Mouse (Mus musculus): ENCODE measurements around the gene Defb23. TPM values are rescaled to one million over a fixed set of nuclear protein-coding genes. Genes with fewer than 3 reads are reported as not detected.

Gene Defb23
- polyA plus RNA-seq, 1 experiment from 2014 or later = not detected

DNA sequence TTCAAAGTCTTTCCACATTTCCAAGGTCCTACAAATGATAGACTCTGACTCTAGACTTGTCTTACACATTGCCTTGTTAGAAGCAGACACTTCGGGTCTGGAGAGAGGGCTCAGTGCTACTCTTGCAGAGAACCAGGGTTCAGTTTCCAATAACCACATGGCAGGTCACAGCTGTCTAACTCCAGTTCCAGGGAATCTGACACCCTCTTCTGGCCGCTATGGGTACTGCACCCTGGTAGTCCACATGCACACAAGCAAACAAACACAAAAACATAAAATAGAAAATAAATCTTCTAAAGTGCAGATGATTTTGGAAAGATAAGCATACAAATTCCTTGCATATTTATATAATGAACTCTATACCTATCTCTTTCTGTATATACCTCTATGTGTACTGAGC is 22.6 kb upstream of the Defb23 start:
- whole genome bisulfite sequencing = 68% methylated on average over 2 of the region's 2 CpGs

DNA sequence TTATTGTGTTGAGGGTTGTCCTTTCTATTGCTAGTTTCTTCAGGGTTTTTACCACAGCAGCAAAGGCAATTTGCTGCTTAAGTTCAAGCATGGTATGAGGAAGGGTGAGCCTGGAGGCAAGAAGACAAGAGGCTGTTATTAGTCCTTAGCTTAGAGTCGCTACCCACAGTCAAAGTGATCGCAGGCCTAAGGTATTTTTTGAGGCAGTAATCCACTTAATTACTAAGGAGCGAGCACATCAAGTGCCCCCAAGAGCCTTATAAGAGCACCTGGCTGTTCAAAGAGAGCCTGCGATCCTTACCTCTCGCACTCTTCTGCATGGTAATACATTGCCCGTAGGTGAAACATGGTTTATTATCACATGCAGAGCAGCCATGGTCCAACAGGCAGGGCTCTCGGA is 17.3 kb upstream of the Defb23 start:
- Histone ChIP-seq H3K4me1 (ENCODE audit: control insufficient read depth, insufficient read depth, low read length) (no peaks in the 10 kb centered on the region), H3K9ac (replicated peaks; ENCODE audit: low read length) (no peak overlapping the region), H3K36me3 (replicated peaks; ENCODE audit: control insufficient read depth, insufficient read depth, low read depth, low read length) (no peaks in the 10 kb centered on the region), H3K4me3 (ENCODE audit: low read depth, low read length) (no peak overlapping the region), H3K9me3 (replicated peaks; ENCODE audit: control insufficient read depth, low read length) (no peaks in the 10 kb centered on the region), H3K27ac (replicated peaks; ENCODE audit: low read depth, low read length) (no peak overlapping the region), H3K27me3 (ENCODE audit: control insufficient read depth, insufficient read depth, low read length) (no peaks in the 10 kb centered on the region), H3K4me2 (ENCODE audit: low read depth, low read length) (no peak overlapping the region)
- DNase-seq (ENCODE audit: low spot score) (no peak), ATAC-seq (replicated peaks; ENCODE audit: insufficient number of reproducible peaks, low FRiP score, low TSS enrichment, low read depth) (no peak)
- 84% methylated on average over 7 of the region's 7 CpGs for WGBS

More for the DNA sequence above, 22.6 kb upstream of the Defb23 start:
- Histone ChIP-seq H3K4me2 (ENCODE audit: low read depth, low read length) (no peak overlapping the region), H3K9me3 (replicated peaks; ENCODE audit: control insufficient read depth, low read length) (no peaks in the 10 kb centered on the region), H3K27ac (replicated peaks; ENCODE audit: low read depth, low read length) (no peak overlapping the region), H3K4me3 (ENCODE audit: low read depth, low read length) (no peak overlapping the region), H3K36me3 (replicated peaks; ENCODE audit: control insufficient read depth, insufficient read depth, low read depth, low read length) (no peaks in the 10 kb centered on the region), H3K9ac (replicated peaks; ENCODE audit: low read length) (no peak overlapping the region), H3K4me1 (ENCODE audit: control insufficient read depth, insufficient read depth, low read length) (no peaks in the 10 kb centered on the region), H3K27me3 (ENCODE audit: control insufficient read depth, insufficient read depth, low read length) (no peaks in the 10 kb centered on the region)
- ATAC-seq (replicated peaks; ENCODE audit: insufficient number of reproducible peaks, low FRiP score, low TSS enrichment, low read depth) (no peak), DNase-seq (ENCODE audit: low spot score) (peak; percentile 4)

DNA sequence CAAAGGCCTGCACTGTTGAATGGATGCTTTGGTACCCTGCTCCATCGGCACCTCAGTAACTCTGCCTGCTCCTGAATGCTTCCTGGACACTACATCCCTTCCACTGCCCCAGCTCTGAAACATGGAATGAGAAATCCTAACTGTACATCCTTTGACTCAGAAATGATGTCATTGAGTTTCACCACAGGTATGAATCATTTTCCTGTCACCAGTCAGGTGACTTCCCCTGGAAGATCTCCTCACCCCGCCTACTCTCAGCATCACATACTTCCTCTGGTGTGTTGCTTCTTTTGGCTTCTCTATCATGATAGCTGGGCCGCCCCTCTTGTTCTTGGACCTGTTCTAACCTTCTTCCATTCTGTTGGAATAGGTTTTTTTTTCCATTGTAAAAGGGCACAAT is 16.5 kb upstream of the Defb23 start:
- no peaks in the 10 kb centered on the region for H3K36me3 ChIP-seq (replicated peaks; ENCODE audit: control insufficient read depth, insufficient read depth, low read depth, low read length)
- H3K4me3 ChIP-seq (ENCODE audit: low read depth, low read length) = no peak overlapping the region
- WGBS = 86% methylated on average over 3 of the region's 3 CpGs
- ATAC-seq (replicated peaks; ENCODE audit: insufficient number of reproducible peaks, low FRiP score, low TSS enrichment, low read depth) (no peak), DNase-seq (ENCODE audit: low spot score) (no peak)
- H3K9me3 ChIP-seq (replicated peaks; ENCODE audit: control insufficient read depth, low read length) = no peaks in the 10 kb centered on the region
- no peak overlapping the region for H3K4me2 ChIP-seq (ENCODE audit: low read depth, low read length)
- no peaks in the 10 kb centered on the region for H3K4me1 ChIP-seq (ENCODE audit: control insufficient read depth, insufficient read depth, low read length)
- H3K27me3 ChIP-seq (ENCODE audit: control insufficient read depth, insufficient read depth, low read length) = no peaks in the 10 kb centered on the region
- H3K9ac ChIP-seq (replicated peaks; ENCODE audit: low read length) = no peak overlapping the region
- H3K27ac ChIP-seq (replicated peaks; ENCODE audit: low read depth, low read length) = no peak overlapping the region

DNA sequence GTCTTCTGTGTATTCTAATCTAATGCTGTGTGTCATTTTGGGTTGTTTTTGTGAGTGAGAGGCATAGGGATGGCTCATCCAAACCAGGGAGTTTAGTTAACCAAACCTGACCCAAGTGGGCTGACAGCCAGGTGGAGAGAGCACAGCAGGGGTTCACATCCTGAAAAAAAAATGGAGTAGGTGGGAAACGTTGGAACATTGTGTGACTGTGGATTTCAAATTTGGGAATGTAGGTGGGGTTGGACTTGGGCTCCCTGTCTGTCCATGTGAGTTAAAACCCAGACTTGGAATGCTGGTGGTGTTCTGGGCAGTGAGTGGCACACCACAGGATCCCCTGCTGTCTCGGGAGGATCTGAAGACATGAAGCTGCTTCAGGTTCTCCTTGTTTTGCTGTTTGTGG is 12.3 kb upstream of the Defb23 start, which contains the start of gene Defb20:
TSS of gene Defb20 (plus strand) at position 301 of the 400 bp plus-strand sequence.
- Histone ChIP-seq H3K27me3 (ENCODE audit: control insufficient read depth, insufficient read depth, low read length) (no peaks in the 10 kb centered on the region), H3K9me3 (replicated peaks; ENCODE audit: control insufficient read depth, low read length) (no peaks in the 10 kb centered on the region), H3K27ac (replicated peaks; ENCODE audit: low read depth, low read length) (no peak within 1 kb of the TSS), H3K9ac (replicated peaks; ENCODE audit: low read length) (no peak within 1 kb of the TSS), H3K4me1 (ENCODE audit: control insufficient read depth, insufficient read depth, low read length) (no peaks in the 10 kb centered on the region), H3K36me3 (replicated peaks; ENCODE audit: control insufficient read depth, insufficient read depth, low read depth, low read length) (no peaks in the 10 kb centered on the region), H3K4me3 (ENCODE audit: low read depth, low read length) (no peak within 1 kb of the TSS), H3K4me2 (ENCODE audit: low read depth, low read length) (no peak within 1 kb of the TSS)
- DNase-seq (ENCODE audit: low spot score) (no peak), ATAC-seq (replicated peaks; ENCODE audit: insufficient number of reproducible peaks, low FRiP score, low TSS enrichment, low read depth) (no peak)
- 52% methylated on average over 2 of the region's 2 CpGs for WGBS

DNA sequence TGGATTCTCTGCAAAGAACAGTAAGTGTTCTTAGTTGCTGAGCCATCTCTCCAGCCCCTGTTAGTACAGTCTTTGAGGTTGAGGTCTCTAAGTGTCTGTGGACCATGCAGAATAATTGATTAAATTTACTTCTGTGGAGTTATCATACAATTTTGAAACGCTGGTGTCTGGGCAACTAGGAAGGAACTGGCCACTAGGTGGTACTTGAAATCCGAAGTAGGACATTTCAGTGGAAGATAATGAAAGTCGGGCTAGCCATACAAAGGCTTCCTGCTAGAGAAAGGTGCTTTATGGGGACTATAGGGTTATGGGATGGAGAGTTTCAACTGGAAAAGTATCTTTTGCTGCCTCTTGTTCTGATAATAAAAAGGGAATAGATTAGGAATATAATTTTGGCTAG is 8.0 kb upstream of the Defb23 start:
- Histone ChIP-seq H3K9ac (replicated peaks; ENCODE audit: low read length) (no peak overlapping the region), H3K36me3 (replicated peaks; ENCODE audit: control insufficient read depth, insufficient read depth, low read depth, low read length) (no peaks in the 10 kb centered on the region), H3K27ac (replicated peaks; ENCODE audit: low read depth, low read length) (no peak overlapping the region), H3K4me1 (ENCODE audit: control insufficient read depth, insufficient read depth, low read length) (no peaks in the 10 kb centered on the region), H3K27me3 (ENCODE audit: control insufficient read depth, insufficient read depth, low read length) (no peaks in the 10 kb centered on the region), H3K9me3 (replicated peaks; ENCODE audit: control insufficient read depth, low read length) (no peaks in the 10 kb centered on the region), H3K4me2 (ENCODE audit: low read depth, low read length) (no peak overlapping the region), H3K4me3 (ENCODE audit: low read depth, low read length) (no peak overlapping the region)
- 25% methylated on average over 3 of the region's 3 CpGs for WGBS
- ATAC-seq (replicated peaks; ENCODE audit: insufficient number of reproducible peaks, low FRiP score, low TSS enrichment, low read depth) (no peak), DNase-seq (ENCODE audit: low spot score) (no peak)

DNA sequence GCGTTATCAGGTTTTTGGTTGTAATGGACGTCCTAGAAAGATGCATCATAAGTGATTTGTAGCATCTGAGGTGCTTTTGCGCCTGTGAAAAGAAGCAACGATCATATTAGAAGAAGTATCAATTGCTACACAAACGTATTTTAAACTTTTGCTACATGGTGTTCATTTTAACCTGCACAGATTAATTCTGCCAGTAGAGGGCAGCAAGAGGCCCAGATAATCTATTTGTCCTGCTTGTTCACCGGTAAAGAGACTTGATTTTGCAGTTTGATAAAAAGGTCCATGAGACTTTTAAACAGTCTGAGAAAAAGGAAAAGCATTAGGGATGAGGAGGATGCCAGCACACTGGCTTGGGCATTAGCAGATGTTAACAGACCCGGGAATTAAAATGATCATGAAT is 6.6 kb upstream of the Defb23 start:
- Histone ChIP-seq H3K9ac (replicated peaks; ENCODE audit: low read length) (no peak overlapping the region), H3K4me1 (ENCODE audit: control insufficient read depth, insufficient read depth, low read length) (no peaks in the 10 kb centered on the region), H3K36me3 (replicated peaks; ENCODE audit: control insufficient read depth, insufficient read depth, low read depth, low read length) (no peaks in the 10 kb centered on the region), H3K4me3 (ENCODE audit: low read depth, low read length) (no peak overlapping the region), H3K4me2 (ENCODE audit: low read depth, low read length) (no peak overlapping the region), H3K9me3 (replicated peaks; ENCODE audit: control insufficient read depth, low read length) (no peaks in the 10 kb centered on the region), H3K27ac (replicated peaks; ENCODE audit: low read depth, low read length) (no peak overlapping the region), H3K27me3 (ENCODE audit: control insufficient read depth, insufficient read depth, low read length) (no peaks in the 10 kb centered on the region)
- DNase-seq (ENCODE audit: low spot score) = peak; percentile 74
- ATAC-seq (replicated peaks; ENCODE audit: insufficient number of reproducible peaks, low FRiP score, low TSS enrichment, low read depth) = no peak
- WGBS = 35% methylated on average over 7 of the region's 7 CpGs

DNA sequence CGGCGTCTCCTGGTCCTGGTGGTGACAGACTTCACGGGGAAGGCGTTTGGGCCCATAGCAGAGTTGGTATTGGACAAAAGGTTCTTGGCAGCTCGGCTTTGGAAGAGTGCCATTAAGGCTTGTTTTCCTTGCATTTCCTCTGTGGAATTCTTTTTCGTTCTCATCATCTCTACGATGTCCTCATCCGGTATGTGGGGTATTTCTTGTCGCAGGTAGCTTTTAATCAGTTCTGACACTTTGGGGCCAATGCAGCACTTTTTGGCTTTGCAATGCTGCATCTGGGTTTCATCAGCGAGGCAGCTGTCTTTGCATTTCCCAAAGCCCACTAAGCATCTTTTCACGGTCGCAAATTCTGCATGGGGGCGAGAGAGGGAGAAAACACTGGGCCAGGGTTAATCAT is 5.2 kb downstream of the Defb23 start:
- no peak for DNase-seq (ENCODE audit: low spot score)

DNA sequence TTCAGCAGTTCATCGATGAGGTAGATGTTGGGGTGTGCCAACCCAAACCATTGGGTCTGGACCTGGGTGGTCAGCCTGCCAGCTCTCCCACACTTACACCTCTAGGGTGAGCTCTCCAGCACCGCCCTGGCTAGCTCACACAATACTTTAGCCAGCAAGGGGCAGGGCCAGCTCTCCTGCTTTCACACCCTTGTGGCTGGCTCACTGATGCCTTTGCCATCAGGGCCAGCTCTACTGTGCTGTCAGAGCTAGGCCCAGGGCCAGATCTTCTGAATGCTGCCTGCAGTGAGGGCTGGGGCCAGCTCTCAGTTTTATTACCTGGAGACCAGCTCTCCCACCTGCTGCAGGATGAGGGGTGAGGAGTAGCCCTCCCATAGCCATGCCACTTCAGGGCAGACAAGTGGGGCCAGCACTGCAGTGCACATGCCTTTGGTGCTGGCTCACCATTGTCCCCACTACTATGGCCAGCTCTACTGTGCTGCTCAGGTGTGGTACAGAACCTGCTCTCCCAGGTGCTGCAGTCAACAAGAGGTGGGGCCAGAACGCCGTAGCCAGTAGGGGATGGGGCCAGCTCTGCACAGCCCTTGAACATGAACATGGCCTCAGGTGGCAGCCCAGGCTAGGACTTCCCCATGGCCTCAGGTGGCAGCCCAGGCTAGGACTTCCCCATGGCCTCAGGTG is 12.2 kb downstream of the Defb23 start:
- DNase-seq (ENCODE audit: low spot score) (no peak), ATAC-seq (replicated peaks; ENCODE audit: insufficient number of reproducible peaks, low FRiP score, low TSS enrichment, low read depth) (no peak)
- WGBS = 75% methylated on average over 4 of the region's 4 CpGs
- H3K36me3 ChIP-seq (replicated peaks; ENCODE audit: control insufficient read depth, insufficient read depth, low read depth, low read length) = no peaks in the 10 kb centered on the region
- H3K27ac ChIP-seq (replicated peaks; ENCODE audit: low read depth, low read length) = no peak overlapping the region
- H3K9me3 ChIP-seq (replicated peaks; ENCODE audit: control insufficient read depth, low read length) = no peaks in the 10 kb centered on the region
- H3K27me3 ChIP-seq (ENCODE audit: control insufficient read depth, insufficient read depth, low read length) = no peaks in the 10 kb centered on the region
- no peaks in the 10 kb centered on the region for H3K4me1 ChIP-seq (ENCODE audit: control insufficient read depth, insufficient read depth, low read length)
- no peak overlapping the region for H3K9ac ChIP-seq (replicated peaks; ENCODE audit: low read length)
- H3K4me3 ChIP-seq (ENCODE audit: low read depth, low read length) = no peak overlapping the region
- H3K4me2 ChIP-seq (ENCODE audit: low read depth, low read length) = no peak overlapping the region

More for the DNA sequence above, 5.2 kb downstream of the Defb23 start:
- Histone ChIP-seq H3K36me3 (replicated peaks; ENCODE audit: control insufficient read depth, insufficient read depth, low read depth, low read length) (no peaks in the 10 kb centered on the region), H3K9me3 (replicated peaks; ENCODE audit: control insufficient read depth, low read length) (no peaks in the 10 kb centered on the region), H3K4me2 (ENCODE audit: low read depth, low read length) (no peak overlapping the region), H3K27ac (replicated peaks; ENCODE audit: low read depth, low read length) (no peak overlapping the region), H3K9ac (replicated peaks; ENCODE audit: low read length) (no peak overlapping the region), H3K4me1 (ENCODE audit: control insufficient read depth, insufficient read depth, low read length) (no peaks in the 10 kb centered on the region), H3K4me3 (ENCODE audit: low read depth, low read length) (no peak overlapping the region), H3K27me3 (ENCODE audit: control insufficient read depth, insufficient read depth, low read length) (no peaks in the 10 kb centered on the region)
- no peak for ATAC-seq (replicated peaks; ENCODE audit: insufficient number of reproducible peaks, low FRiP score, low TSS enrichment, low read depth)
- WGBS = 60% methylated on average over 13 of the region's 13 CpGs

All from embryonic facial prominence, embryonic 11.5 days (tissue).